Mouse (Mus musculus): ENCODE results near the gene Plcb3. TPM values are rescaled to one million over a fixed set of nuclear protein-coding genes. Genes with fewer than 3 reads are reported as not detected.

Gene Plcb3
- 18.0 TPM for polyA plus RNA-seq (2014; fragmentation: Illumina TruSeq; extraction: RNeasy Lipid Tissue Mini Kit (QIAGEN cat#74804); ENCODE audit: low replicate concordance)

GRCm38 (mm10) chr19:6975537-6976521 lies at the start of gene Plcb3:
Gene Plcb3, minus strand, starts transcription at chr19:6976470.

GRCm38 (mm10) chr19:7019191-7019590 lies 42.9 kb upstream of the Plcb3 start, which contains the start of gene Fermt3:
Gene Fermt3, minus strand, starts transcription at chr19:7019469.

DNA sequence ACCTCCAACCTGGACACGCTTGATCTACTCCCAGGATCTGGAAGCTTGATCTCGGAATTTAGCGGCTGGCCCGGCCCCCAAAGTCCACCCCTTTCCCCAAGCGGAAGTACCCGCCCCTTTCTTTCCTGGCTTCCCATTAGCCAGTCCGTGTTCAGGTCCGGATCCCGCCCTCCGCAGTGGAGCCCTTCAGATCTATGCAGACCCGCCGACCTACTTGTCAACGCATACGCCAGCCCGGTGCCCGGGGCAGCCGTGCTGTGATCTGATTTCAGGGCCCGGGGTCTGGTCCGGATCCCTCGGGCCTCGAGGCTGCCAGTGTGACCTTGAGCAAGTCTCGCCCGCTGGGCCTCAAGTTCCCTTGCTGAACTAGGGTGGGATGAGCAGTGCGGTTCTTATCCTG lies 19.7 kb upstream of the Plcb3 start, which contains the start of the genes Nudt22 and Trpt1:
Nudt22 (minus strand) TSS at position 112 of the 400 bp plus-strand sequence.
Trpt1 (plus strand) TSS at position 126 of the 400 bp plus-strand sequence.

GRCm38 (mm10) chr19:6992011-6992858 lies 16.0 kb upstream of the Plcb3 start, which contains the start of gene Dnajc4:
Gene Dnajc4, minus strand, starts transcription at chr19:6992572.

DNA sequence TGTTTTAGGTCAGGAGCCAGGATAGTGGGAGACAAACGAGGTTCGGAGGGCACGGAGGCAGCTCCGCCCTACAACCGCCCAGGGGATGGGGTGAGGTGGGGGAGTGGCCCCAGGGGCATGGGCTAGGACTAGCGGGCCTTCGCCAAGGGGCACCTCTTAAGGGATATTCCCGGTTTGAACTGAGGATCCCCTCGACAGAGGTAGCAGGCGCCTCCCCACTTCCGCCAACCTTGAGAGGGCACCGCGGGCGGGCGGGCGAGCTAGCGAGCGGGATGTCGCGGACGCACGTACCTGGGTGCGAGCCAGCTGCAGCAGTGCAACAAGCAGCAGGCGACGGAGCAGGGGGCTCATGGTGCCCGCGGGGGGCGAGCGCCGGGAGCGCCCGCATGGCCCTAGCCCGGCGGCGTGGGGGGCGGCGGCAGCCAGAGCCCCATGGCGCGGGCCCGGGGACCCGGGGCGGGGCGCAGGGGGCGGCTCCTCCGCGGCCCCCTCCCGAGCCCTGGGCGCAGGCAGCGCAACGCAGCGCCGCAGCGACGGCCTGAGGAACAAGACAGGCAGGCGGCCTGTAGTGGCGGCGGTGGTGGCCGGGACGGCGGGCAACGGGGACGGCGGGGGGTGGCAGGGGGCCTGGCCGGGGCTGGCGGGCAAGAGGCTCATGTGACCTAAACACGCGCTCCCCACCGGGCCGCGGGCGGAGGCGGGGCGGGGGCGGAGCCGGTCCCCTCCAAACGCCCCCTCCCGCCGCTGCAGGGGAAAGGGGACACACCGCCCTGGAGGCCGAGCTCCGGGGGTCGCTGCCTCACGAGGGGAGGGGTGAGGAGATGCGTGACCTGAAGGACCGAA lies 11.0 kb upstream of the Plcb3 start, which contains the start of gene Vegfb:
Vegfb (minus strand) TSS at position 591 of the 843 bp plus-strand sequence.

GRCm38 (mm10) chr19:6980381-6981093 lies 4.3 kb upstream of the Plcb3 start, which contains the start of gene Fkbp2:
Gene Fkbp2, minus strand, starts transcription at chr19:6980501.

GRCm38 (mm10) chr19:6974211-6975205 lies 1.8 kb downstream of the Plcb3 start, which contains the start of gene Ppp1r14b:
Gene Ppp1r14b, plus strand, starts transcription at chr19:6974968.

DNA sequence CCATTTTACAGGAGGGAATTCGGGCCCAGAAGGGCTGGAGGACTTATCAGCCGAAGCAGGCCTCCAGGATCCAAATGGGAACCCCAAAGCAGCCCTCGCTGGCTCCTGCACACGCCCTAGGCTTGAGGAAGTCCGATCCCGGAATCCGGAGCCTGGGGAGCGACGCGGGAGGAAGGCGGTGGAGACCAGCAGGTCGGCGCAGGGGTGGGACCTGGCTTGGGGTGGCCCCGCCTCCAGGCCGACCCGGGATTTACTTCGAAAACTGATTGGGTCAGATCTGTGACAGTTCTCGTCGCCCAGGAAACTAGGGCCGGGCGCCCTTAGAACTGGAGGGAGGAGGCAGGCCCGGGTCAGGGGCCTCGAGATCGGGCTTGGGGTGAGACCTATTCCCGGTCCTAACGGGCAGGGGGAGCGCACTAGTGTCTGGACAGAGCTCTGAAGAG lies 34.0 kb downstream of the Plcb3 start, which contains the start of gene Gpr137:
Gpr137 (minus strand) TSS at position 232 of the 443 bp plus-strand sequence.

DNA sequence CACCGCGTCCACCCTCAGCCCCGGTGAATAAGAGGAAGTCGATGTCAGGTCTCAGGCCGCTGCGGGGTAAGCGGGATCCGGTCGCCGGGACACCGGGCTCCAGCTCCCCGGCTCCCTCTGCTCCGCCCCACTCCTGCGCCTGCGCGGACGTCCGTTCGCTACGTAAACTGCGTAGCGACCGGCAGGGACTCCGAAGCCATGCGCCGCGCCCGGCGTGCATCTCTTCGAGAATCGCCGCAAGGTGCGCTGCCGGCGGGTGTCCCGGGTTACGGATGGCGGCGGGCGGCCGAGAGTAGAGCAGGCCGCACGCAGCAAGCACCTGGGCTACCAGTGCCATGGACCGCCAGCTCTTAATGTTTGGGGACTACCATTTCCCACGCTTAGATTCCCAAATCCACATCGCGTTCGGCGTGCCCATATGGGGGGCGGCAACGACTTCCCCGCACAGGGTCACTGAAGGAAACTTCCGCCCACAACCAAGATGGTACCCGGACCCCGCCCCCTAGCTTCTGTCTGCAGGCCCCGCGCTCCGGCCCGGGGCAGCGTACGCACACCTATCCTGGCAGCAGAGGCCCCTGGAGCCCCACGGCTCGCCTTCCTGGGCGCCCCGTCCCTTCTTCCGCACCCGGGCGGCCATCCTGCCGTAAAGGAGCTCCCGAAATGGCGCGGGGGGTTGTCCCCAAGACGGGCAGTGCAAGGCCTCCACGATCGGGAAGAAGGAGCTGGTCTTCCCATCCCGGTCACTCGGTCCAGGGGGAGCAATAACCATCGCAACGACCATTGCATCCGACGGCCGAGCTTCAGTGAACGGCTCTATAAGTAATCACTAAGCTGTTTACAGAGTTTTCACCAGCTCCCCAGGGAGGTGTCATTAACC lies 34.7 kb downstream of the Plcb3 start, which contains the start of gene Bad:
Bad (plus strand) TSS at position 490 of the 877 bp plus-strand sequence.

DNA sequence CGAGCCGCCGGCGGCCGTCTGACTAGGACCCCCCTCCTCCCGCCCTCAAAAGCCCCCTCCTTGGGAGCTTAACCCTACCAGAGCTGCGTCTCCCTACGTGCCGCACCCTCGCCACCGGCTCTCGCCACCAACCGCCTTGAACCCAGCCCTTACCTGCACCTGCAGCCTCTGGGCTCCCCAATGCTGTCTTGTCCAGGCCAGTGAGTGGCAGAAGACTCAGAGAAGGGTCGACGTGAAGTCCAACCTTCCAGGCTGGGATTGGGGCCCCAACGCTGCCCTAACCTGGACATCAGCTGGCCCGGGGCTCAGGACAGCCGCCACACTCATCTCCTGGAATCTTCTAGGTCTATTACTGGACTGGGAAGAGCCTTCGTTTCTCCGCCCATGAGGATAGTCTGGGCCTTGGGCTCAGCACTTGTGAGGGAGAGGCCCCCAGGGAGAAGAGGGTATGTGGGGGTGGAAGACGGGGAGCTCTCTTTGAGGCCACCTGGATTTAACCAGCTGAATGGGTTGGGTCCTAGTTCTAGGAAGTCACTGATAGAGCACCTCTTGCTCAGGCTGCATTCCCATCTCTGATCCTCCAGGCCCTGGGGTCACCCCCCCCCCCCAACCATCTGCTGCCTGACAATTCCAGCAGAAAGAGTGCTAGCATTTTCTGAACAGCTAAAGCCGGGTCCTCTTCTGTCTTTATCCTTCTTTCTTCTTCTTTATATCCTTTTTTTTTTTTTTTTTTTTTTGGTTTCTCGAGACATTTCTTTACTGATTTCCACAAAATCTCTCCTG lies 41.9 kb downstream of the Plcb3 start, which contains the start of gene Kcnk4:
Kcnk4 (minus strand) TSS at position 321 of the 783 bp plus-strand sequence.

DNA sequence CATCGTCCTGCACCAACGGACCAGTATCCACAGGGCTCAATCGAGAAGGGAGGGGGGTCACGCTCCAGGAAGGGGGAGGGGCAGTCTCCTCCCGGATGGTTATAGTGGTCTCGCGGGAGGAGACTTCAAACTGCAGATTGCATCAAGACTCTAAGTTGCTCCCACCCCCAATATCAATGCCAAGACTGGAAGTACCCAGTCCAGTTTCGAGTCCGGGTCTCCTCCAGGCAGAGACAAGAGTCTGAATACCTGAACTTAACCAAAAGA lies 51.0 kb downstream of the Plcb3 start, which contains the start of gene Catsperz:
Catsperz (minus strand) TSS at position 74 of the 267 bp plus-strand sequence.

DNA sequence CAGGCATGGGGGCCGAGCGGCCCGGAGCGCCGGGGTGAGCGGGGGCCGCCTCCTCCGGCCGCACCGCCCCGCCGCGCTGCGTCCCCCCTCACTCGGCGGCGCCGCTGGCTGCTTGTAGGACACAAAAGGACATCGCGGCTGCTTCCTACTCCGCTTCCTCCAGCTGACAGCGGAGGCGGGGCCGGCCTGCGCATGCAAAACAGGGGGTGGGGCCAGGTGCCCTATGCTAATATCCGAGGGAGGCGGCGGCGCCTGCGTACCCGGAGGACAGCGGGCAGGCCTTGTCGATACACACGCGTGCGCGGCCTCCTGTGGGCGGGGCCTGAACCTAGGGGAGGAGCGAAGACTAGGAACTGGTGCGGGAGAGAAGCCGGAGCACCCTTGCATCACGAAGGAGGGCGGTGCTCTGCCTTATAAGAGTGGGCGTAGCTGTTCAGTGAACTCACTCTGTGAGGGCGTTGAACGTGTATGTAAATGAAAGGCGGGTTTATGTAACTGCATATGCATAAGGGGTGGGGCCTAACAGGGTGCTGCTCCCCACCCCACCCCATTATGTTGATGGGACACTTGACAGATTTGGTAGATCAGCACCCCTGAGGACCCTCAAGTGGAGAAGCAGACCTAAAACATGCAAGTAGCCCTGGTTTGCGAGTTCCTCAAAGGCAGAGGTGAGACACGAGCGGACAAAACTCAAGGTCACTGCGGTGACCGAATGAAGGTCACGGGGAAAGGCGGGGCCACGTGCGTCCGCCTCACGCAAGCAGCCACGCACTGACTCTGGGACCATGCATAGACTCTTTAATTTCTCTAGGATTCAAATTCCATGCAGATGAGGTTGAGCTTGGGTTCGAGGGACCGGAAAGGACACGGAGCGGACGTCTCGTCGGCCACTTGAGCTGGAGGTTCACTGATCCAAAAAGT lies 54.4 kb downstream of the Plcb3 start, which contains the start of gene Esrra:
Esrra (minus strand) TSS at position 167 of the 921 bp plus-strand sequence.

DNA sequence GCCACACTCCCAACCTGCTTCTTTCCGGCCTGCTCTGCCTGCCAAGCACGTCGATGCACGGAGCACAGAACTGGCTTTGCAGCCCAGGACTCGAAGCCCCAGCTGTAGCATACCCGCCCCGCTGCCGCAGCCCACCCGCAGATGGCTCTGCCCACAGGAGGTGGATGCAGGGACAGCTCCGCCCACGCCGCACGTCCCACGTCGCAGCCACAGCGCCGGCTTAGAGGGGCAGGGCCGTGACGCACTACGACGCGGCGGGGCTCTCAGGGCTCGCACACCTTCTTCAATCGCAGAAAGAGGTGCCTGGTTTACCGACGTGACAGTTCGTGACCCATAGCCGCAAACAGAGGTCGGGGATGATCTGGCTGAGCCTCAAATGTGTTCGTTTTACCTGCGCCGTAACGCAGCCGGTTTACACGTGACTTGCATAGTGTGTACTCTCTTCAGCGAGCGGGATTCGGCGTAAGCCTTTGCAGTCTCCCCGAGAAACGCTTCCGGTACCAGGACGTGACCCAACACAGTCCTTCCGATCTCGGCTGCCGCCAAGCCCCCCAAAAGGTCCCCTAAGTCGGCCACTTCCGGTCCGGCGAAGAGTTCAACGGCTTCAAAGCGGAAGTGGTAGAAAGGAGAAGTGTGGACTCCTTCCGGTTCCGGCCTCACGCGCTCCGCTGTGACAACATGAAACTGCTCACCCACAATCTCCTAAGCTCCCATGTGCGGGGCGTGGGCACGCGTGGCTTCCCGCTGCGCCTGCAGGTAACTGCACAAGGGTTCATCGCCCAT lies 66.6 kb downstream of the Plcb3 start, which contains the start of the genes Trmt112 and Prdx5:
Trmt112 (plus strand) TSS at position 192 of the 783 bp plus-strand sequence.
Prdx5 (minus strand) TSS at position 600 of the 783 bp plus-strand sequence.

